Mouse (Mus musculus) embryonic facial prominence, embryonic 13.5 days (tissue): ENCODE data around the gene Rab11fip5. TPM values are rescaled to one million over a fixed set of nuclear protein-coding genes. Genes with fewer than 3 reads are reported as not detected.

Experiments used
- ATAC-seq: fragments of 200-750 bp; cut with Nextera tagmentation; 2 replicates; pipeline ENCODE4 v1.8.0; 2017; ENCODE audit warnings: low read depth; ENCODE audit not compliant: insufficient number of reproducible peaks, insufficient read depth, low FRiP score, low TSS enrichment
- H3K27ac ChIP-seq: fragments of 300-500 bp; sonication (generic); 2 replicates; pipeline ENCODE4 v1.5.1; 2015; ENCODE audit warnings: moderate library complexity, mild to moderate bottlenecking, inconsistent platforms
- H3K27me3 ChIP-seq: fragments of 300-500 bp; sonication (generic); 2 replicates; pipeline ENCODE4 v1.6.1; 2015; ENCODE audit warnings: mild to moderate bottlenecking, inconsistent platforms
- H3K36me3 ChIP-seq: fragments of 300-500 bp; sonication (generic); 2 replicates; pipeline ENCODE4 v1.6.1; 2015; ENCODE audit warnings: mild to moderate bottlenecking, inconsistent platforms
- H3K4me1 ChIP-seq: fragments of 300-500 bp; sonication (generic); 2 replicates; pipeline ENCODE4 v1.6.1; 2015; ENCODE audit warnings: inconsistent platforms
- H3K4me2 ChIP-seq: fragments of 300-500 bp; sonication (generic); 2 replicates; pipeline ENCODE4 v1.6.1; 2015; ENCODE audit warnings: moderate library complexity, mild to moderate bottlenecking, inconsistent platforms
- H3K4me3 ChIP-seq: fragments of 300-500 bp; sonication (generic); 2 replicates; pipeline ENCODE4 v1.5.1; 2015; ENCODE audit warnings: mild to moderate bottlenecking, inconsistent platforms
- H3K9ac ChIP-seq: fragments of 300-500 bp; sonication (generic); 2 replicates; pipeline ENCODE4 v1.6.1; 2015; ENCODE audit warnings: mild to moderate bottlenecking, inconsistent platforms
- H3K9me3 ChIP-seq: fragments of 300-500 bp; sonication (generic); 2 replicates; pipeline ENCODE4 v1.6.1; 2016; ENCODE audit warnings: inconsistent platforms
- WGBS: fragments of 180-500 bp; shearing (Covaris S2); methylation state at CpG from one replicate; pipeline ENCODE4 v1.1.7; 2015; ENCODE audit warnings: mixed read lengths; 5-methylcytosine and 5-hydroxymethylcytosine counted together
- polyA plus RNA-seq: library from polyadenylated mRNA; unstranded; fragments of >200 nt; fragmentation: Nextera tagmentation; extraction: Ambion mirVana; gene quantifications from 2 replicates; pipeline ENCODE4 v1.2.1, GENCODE M21; 2015

Gene Rab11fip5
- polyA plus RNA-seq, 1 experiment from 2014 or later, result 13.6 TPM

- Histone ChIP-seq H3K36me3 (peaks cover 4% of the 10 kb centered on the region; the same call in 1 of the 2 replicates), H3K4me1 (peaks cover 45% of the 10 kb centered on the region), H3K4me3 (peak overlapping the region; percentile 81), H3K4me2 (peak overlapping the region; percentile 83), H3K9ac (peak overlapping the region; percentile 89; the same call in 1 of the 2 replicates), H3K27ac (no peak overlapping the region), H3K9me3 (no peaks in the 10 kb centered on the region), H3K27me3 (no peaks in the 10 kb centered on the region)
- 75% methylated on average over 2 of the region's 2 CpGs for WGBS
- no peak for ATAC-seq
Observed at GRCm38 (mm10) chr6:85372496-85372895, 1.9 kb downstream of the Rab11fip5 start.

GRCm38 (mm10) chr6:85371859-85372405, 2.5 kb downstream of the Rab11fip5 start:
- Histone ChIP-seq H3K36me3 (peaks cover 4% of the 10 kb centered on the region; the same call in 1 of the 2 replicates), H3K27me3 (no peaks in the 10 kb centered on the region), H3K4me2 (peak overlapping the region; percentile 83), H3K4me3 (no peak overlapping the region), H3K9ac (peak overlapping the region; percentile 89; the same call in 1 of the 2 replicates), H3K27ac (no peak overlapping the region), H3K9me3 (no peaks in the 10 kb centered on the region), H3K4me1 (peaks cover 51% of the 10 kb centered on the region)
- WGBS, result 80% methylated on average over 6 of the region's 6 CpGs
- no peak for ATAC-seq

GRCm38 (mm10) chr6:85370666-85371430, 3.6 kb downstream of the Rab11fip5 start:
- Histone ChIP-seq H3K27me3 (no peaks in the 10 kb centered on the region), H3K4me1 (peaks cover 60% of the 10 kb centered on the region), H3K36me3 (peaks cover 4% of the 10 kb centered on the region; the same call in 1 of the 2 replicates), H3K9me3 (no peaks in the 10 kb centered on the region), H3K4me2 (no peak overlapping the region), H3K27ac (no peak overlapping the region), H3K9ac (no peak overlapping the region), H3K4me3 (no peak overlapping the region)
- no peak for ATAC-seq
- WGBS, result 89% methylated on average over 9 of the region's 9 CpGs

- Histone ChIP-seq H3K27me3 (no peaks in the 10 kb centered on the region), H3K4me1 (peaks cover 60% of the 10 kb centered on the region), H3K27ac (no peak overlapping the region), H3K36me3 (peaks cover 4% of the 10 kb centered on the region; the same call in 1 of the 2 replicates), H3K4me3 (no peak overlapping the region), H3K4me2 (no peak overlapping the region), H3K9me3 (no peaks in the 10 kb centered on the region), H3K9ac (no peak overlapping the region)
- WGBS, result 81% methylated on average over 5 of the region's 5 CpGs
- ATAC-seq, result no peak
Observed at GRCm38 (mm10) chr6:85370041-85370440, 4.4 kb downstream of the Rab11fip5 start.

- Histone ChIP-seq H3K27ac (peak overlapping the region; percentile 22; the same call in 1 of the 2 replicates), H3K4me2 (no peak overlapping the region), H3K9me3 (no peaks in the 10 kb centered on the region), H3K9ac (no peak overlapping the region), H3K27me3 (no peaks in the 10 kb centered on the region), H3K4me3 (no peak overlapping the region), H3K36me3 (peaks cover 4% of the 10 kb centered on the region; the same call in 1 of the 2 replicates), H3K4me1 (peaks cover 60% of the 10 kb centered on the region)
- WGBS, result 77% methylated on average over 5 of the region's 5 CpGs
- 0 out of 2 replicates have a peak, but pooled peaks have one; percentile 15 for ATAC-seq
Observed at GRCm38 (mm10) chr6:85369181-85369860, 5.1 kb downstream of the Rab11fip5 start.

GRCm38 (mm10) chr6:85368722-85369121, 5.7 kb downstream of the Rab11fip5 start:
- peak overlapping the region; percentile 22; the same call in 1 of the 2 replicates for H3K27ac ChIP-seq
- H3K36me3 ChIP-seq, result peaks cover 4% of the 10 kb centered on the region; the same call in 1 of the 2 replicates
- H3K9ac ChIP-seq, result no peak overlapping the region
- peaks cover 58% of the 10 kb centered on the region for H3K4me1 ChIP-seq
- 61% methylated on average over 5 of the region's 5 CpGs for WGBS
- no peak overlapping the region for H3K4me2 ChIP-seq
- no peak overlapping the region for H3K4me3 ChIP-seq
- ATAC-seq, result peak; percentile 11; the same call in 1 of the 2 replicates
- H3K27me3 ChIP-seq, result no peaks in the 10 kb centered on the region
- H3K9me3 ChIP-seq, result no peaks in the 10 kb centered on the region

- ATAC-seq, result no peak
- Histone ChIP-seq H3K4me2 (no peak overlapping the region), H3K4me3 (no peak overlapping the region), H3K9me3 (no peaks in the 10 kb centered on the region), H3K36me3 (peaks cover 4% of the 10 kb centered on the region; the same call in 1 of the 2 replicates), H3K27me3 (no peaks in the 10 kb centered on the region), H3K4me1 (peaks cover 52% of the 10 kb centered on the region), H3K9ac (no peak overlapping the region), H3K27ac (no peak overlapping the region)
- 89% methylated on average over 1 of the region's 1 CpGs for WGBS
Observed at GRCm38 (mm10) chr6:85368166-85368565, 6.3 kb downstream of the Rab11fip5 start.

GRCm38 (mm10) chr6:85366387-85366786, 8.0 kb downstream of the Rab11fip5 start:
- Histone ChIP-seq H3K4me2 (no peak overlapping the region), H3K9ac (no peak overlapping the region), H3K4me3 (no peak overlapping the region), H3K4me1 (peaks cover 34% of the 10 kb centered on the region), H3K27me3 (no peaks in the 10 kb centered on the region), H3K9me3 (no peaks in the 10 kb centered on the region), H3K27ac (no peak overlapping the region), H3K36me3 (peaks cover 4% of the 10 kb centered on the region; the same call in 1 of the 2 replicates)
- no peak for ATAC-seq
- WGBS, result 70% methylated on average over 1 of the region's 1 CpGs

- Histone ChIP-seq H3K4me2 (no peak overlapping the region), H3K9me3 (no peaks in the 10 kb centered on the region), H3K27me3 (no peaks in the 10 kb centered on the region), H3K9ac (no peak overlapping the region), H3K4me1 (peaks cover 25% of the 10 kb centered on the region), H3K4me3 (no peak overlapping the region), H3K27ac (no peak overlapping the region), H3K36me3 (no peaks in the 10 kb centered on the region)
- 73% methylated on average over 5 of the region's 5 CpGs for WGBS
- no peak for ATAC-seq
Observed at GRCm38 (mm10) chr6:85364439-85364838, 10.0 kb downstream of the Rab11fip5 start.

- peaks cover 20% of the 10 kb centered on the region for H3K4me1 ChIP-seq
- no peak overlapping the region for H3K9ac ChIP-seq
- ATAC-seq, result no peak
- no peak overlapping the region for H3K27ac ChIP-seq
- WGBS, result 76% methylated on average over 4 of the region's 4 CpGs
- H3K4me3 ChIP-seq, result no peak overlapping the region
- no peak overlapping the region for H3K4me2 ChIP-seq
- H3K9me3 ChIP-seq, result no peaks in the 10 kb centered on the region
- H3K36me3 ChIP-seq, result no peaks in the 10 kb centered on the region
- no peaks in the 10 kb centered on the region for H3K27me3 ChIP-seq
Observed at GRCm38 (mm10) chr6:85363906-85364260, 10.6 kb downstream of the Rab11fip5 start.

- ATAC-seq, result no peak
- H3K4me2 ChIP-seq, result no peak overlapping the region
- no peaks in the 10 kb centered on the region for H3K36me3 ChIP-seq
- H3K4me1 ChIP-seq, result peaks cover 15% of the 10 kb centered on the region
- H3K4me3 ChIP-seq, result no peak overlapping the region
- H3K27me3 ChIP-seq, result no peaks in the 10 kb centered on the region
- H3K27ac ChIP-seq, result no peak overlapping the region
- 85% methylated on average over 5 of the region's 5 CpGs for whole genome bisulfite sequencing
- no peak overlapping the region for H3K9ac ChIP-seq
- H3K9me3 ChIP-seq, result no peaks in the 10 kb centered on the region
Observed at GRCm38 (mm10) chr6:85363231-85363905, 11.1 kb downstream of the Rab11fip5 start.
